Mouse (Mus musculus) monocyte, adult 2 months (primary cell): ENCODE results near the gene Zbtb8b.
A peak's percentile ranks its signal among the peaks of the same experiment; 100 is the strongest.
"Not testable (repeated sequence)": the region's sequence is repeated elsewhere in the genome, so short reads cannot be mapped to it uniquely, and the experiment has no call there.

Source experiments
- DNase-seq, 2 experiments: peaks; one replicate each; pipeline ENCODE4 v3.0.0; 2022; ENCODE audit warnings: low spot score in 2 of 2, low read depth in 1 of 2

Zbtb8b gene

GRCm38 (mm10) chr4:129440340-129441063 is at the start of gene Zbtb8b:
Gene Zbtb8b, minus strand, starts transcription at chr4:129440853.
- no peak for DNase-seq

GRCm38 (mm10) chr4:129481090-129481489 is 40.4 kb upstream of the Zbtb8b start:
- no peak for DNase-seq

GRCm38 (mm10) chr4:129479863-129480262 is 39.2 kb upstream of the Zbtb8b start:
- no peak for DNase-seq

- DNase-seq = no peak
Observed at GRCm38 (mm10) chr4:129476047-129476446, 35.4 kb upstream of the Zbtb8b start.

- DNase-seq = no peak
Observed at GRCm38 (mm10) chr4:129464286-129464815, 23.7 kb upstream of the Zbtb8b start.

- no peak for DNase-seq
Observed at GRCm38 (mm10) chr4:129463097-129464059, 22.7 kb upstream of the Zbtb8b start.

GRCm38 (mm10) chr4:129462118-129462517 is 21.5 kb upstream of the Zbtb8b start:
- DNase-seq = no peak

- peak; percentile 99 for DNase-seq
Observed at GRCm38 (mm10) chr4:129461183-129461960, 20.7 kb upstream of the Zbtb8b start, which contains the start of gene Bsdc1. Gene Bsdc1, plus strand, starts transcription at chr4:129461581.

GRCm38 (mm10) chr4:129460827-129461182 is 20.2 kb upstream of the Zbtb8b start:
- no peak for DNase-seq

- no peak for DNase-seq
Observed at GRCm38 (mm10) chr4:129459726-129460125, 19.1 kb upstream of the Zbtb8b start.

- not testable (repeated sequence) for DNase-seq
Observed at GRCm38 (mm10) chr4:129457311-129457710, 16.7 kb upstream of the Zbtb8b start.

GRCm38 (mm10) chr4:129456126-129456525 is 15.5 kb upstream of the Zbtb8b start:
- no peak for DNase-seq

GRCm38 (mm10) chr4:129455265-129455664 is 14.6 kb upstream of the Zbtb8b start:
- peak; percentile 16 to 26 for DNase-seq

GRCm38 (mm10) chr4:129451471-129452169 is 11.0 kb upstream of the Zbtb8b start:
- DNase-seq = no peak

GRCm38 (mm10) chr4:129450851-129451250 is 10.2 kb upstream of the Zbtb8b start:
- no peak for DNase-seq

GRCm38 (mm10) chr4:129448713-129449112 is 8.1 kb upstream of the Zbtb8b start:
- no peak for DNase-seq

GRCm38 (mm10) chr4:129447778-129448563 is 7.3 kb upstream of the Zbtb8b start:
- no peak for DNase-seq

GRCm38 (mm10) chr4:129447360-129447759 is 6.7 kb upstream of the Zbtb8b start:
- no peak for DNase-seq

GRCm38 (mm10) chr4:129441145-129441544 is 492 bp upstream of the Zbtb8b start:
- DNase-seq = no peak

GRCm38 (mm10) chr4:129418321-129418720 is 22.3 kb downstream of the Zbtb8b start:
- no peak for DNase-seq
